Mouse (Mus musculus) megakaryocyte progenitor cell, adult 5-6 weeks (primary cell): ENCODE results near the gene Dapp1. TPM values are rescaled to one million over a fixed set of nuclear protein-coding genes. Genes with fewer than 3 reads are reported as not detected.
"Not testable (repeated sequence)": the region's sequence is repeated elsewhere in the genome, so short reads cannot be mapped to it uniquely, and the experiment has no call there.

ENCODE experiments used
- ATAC-seq: replicated peaks from 2 replicates; pipeline ENCODE4 v1.8.0; 2016; ENCODE audit warnings: mild to moderate bottlenecking, moderate TSS enrichment, inconsistent platforms; ENCODE audit not compliant: poor library complexity
- total RNA-seq, 2 experiments: library from RNA; stranded (forward) in 1 of 2; stranded (reverse) in 1 of 2; fragments of 157-497, 149-512 nt in 1 of 2; fragments of 200-1000 nt in 1 of 2; gene quantifications; 2 replicates each; pipeline versions ENCODE4 v1.2.3 to v1.2.4; 2015 to 2017

Dapp1 gene
- total RNA-seq, 2 experiments from 2014 or later, result 99.7 to 129 TPM

DNA sequence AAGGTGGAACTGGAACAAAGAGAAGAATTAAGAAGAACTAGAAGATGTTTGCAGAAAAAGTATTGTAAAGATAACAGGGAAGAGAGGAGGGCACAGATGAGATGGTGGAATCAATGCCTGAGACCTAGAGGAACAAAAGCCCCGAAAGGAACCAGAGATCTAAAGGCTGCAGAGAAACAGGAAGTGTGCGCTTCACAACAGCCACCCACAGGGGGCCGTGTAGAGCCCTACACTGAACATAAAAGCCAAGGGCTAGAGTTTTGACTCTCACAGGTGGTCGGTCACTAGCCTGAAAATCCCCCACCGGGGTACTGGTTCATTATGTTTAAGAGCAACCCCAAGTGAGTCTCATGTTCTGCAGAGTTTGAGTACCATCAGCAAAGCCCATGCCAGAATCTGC, 11.0 kb upstream of the Dapp1 start:
- peak; percentile 77 for ATAC-seq

DNA sequence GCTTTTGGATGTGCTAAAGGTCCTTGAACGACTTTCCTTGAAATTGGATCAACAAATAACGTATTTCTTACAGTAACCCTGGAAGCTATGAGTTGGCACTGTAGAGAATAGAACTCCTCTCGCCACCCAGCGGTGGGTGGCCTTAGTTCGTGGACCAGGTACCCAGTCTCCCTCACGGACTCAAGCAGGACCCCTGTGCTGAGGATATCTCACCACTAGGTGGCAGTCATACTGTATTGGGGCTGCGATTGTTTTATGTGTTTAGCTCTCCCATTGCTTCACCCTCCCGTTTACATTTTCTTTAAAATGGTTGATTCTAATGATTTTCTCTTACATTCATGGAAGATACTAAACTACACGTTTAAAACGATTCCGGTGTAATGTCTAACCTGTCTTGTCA, 9.8 kb upstream of the Dapp1 start:
- ATAC-seq, result peak; percentile 99

DNA sequence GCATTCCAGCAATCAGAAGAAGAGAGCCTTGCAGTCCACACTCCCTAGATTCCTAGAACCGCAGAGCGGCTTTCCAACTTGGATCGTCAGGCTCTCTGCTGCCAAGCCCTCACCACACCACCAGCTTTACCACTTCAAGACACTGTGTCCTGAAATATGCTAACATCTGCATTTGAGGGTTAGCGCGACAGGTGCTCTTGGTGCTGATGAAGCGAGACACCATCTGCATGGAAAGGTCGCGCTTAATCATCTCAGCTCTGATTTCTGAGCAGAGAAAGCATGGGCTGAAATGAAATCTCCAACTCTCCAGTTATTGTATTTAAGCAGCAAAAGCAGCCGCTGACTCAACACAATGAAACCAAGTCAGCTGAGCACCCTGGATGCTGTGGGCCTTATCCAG, 8.1 kb upstream of the Dapp1 start:
- ATAC-seq, result no peak

DNA sequence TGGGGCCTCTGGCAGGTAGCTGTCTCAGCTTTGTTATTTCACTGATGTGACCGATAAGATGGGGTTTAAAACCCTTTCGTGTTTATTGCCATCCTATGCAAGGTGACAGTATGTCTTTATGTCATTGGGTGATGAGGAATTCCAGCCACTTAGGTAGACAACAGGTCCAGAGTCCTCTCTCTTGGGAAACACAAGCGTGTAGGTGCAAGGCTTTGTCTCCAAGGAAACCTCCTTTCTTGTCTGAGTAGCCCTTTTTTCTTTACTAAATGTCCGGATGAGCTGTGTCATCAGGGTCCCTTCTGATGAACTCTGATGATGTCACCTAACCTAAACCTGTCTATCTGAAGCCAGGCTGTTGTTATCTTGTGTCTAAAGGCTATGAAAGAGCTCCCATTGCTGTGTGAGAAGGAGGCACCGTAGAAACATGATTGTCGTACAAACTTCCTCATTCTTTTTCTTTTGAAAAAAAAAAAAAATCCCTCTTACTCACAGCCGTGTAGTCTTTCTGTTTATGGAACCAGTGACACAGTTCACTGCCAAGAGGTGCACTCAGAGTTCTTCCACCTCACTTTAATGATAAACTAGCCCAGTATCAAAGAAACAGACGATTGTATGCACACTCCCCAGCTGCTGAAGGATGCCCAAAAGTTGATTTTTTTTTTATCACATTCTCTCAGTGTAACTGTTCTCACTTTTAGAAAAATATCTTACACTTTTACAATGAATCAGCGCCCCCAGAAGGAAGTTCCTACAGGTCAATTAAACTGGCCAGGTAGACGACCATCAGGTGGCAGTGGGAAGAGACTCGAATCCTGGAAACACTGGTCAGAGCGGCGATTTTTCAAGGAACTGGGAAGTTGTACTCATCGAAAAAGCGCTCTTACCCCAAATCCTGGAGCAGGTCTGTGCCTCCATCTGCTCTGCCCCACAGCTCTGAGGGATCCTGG, 637 bp downstream of the Dapp1 start:
- ATAC-seq, result peak; percentile 39

DNA sequence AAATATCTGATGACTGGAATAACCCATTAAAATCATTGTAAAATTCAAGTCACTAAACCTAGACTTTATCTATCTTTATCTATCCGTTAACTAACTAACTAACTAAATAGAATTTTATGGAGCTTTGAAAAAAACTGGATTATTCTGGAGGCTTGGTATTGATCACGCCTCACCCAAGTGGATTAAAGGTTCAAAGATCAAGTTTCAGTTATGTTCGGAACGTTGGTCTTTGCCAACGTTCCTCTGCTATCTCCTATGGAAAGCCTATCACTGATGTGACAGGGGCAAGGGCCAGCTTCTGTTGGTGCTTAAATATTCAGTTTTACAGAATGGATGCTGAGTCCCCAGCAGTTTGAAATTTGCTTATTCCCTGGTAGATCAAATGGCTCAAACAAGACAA, 3.1 kb downstream of the Dapp1 start:
- no peak for ATAC-seq

DNA sequence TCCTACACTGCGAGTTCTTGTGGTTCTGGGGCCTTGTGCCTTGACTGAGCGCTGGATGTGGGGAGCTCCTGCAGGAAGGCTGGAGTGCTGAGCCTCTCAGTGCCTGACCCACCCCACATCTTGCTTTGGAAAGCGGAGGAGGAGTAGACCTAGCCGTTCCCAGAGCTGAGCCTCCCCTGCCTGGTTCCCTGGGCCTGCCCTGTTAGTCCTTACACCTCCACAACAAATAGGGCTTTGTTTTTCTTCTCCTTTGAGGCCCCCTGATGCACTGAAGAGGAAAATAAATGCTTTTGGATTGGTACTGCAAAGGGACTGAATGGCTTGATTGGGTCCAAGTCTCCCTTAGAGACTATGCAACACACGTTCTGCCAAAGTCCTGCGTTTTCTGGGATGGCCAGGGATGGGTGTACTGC, 3.7 kb downstream of the Dapp1 start:
- no peak for ATAC-seq

DNA sequence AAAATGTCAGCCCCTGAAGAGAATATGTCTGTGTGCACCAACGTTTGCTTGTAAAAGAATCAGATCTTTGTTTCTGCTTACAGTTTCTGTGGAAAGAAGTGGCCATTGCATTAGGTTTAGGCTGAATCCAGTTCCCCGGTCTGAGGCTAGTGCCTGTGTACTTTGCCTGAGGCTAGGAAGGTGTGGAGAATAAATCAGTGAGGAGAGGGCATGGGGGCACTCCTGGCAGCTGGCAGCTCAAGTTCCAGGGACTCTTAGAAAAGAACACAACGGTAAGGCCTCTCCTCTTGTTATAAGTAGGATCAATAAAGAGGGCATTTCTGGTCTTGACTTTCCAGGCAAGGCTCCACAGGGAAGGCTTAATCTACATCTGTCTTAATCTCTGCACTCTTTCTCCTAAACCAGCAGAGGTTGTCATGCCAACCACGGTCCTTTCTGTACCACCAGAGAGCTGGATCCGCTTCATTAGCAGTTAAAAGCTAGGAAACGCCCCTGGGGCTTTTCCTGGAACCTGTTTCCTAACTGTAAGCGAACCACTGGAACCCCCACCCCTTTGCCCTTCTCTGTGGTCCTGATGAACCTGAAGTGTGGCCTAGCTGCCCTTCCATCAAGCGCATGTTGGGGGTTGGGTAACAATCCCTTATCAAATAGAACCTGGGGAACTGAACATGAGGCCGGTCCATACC, 4.3 kb downstream of the Dapp1 start:
- ATAC-seq, result no peak

DNA sequence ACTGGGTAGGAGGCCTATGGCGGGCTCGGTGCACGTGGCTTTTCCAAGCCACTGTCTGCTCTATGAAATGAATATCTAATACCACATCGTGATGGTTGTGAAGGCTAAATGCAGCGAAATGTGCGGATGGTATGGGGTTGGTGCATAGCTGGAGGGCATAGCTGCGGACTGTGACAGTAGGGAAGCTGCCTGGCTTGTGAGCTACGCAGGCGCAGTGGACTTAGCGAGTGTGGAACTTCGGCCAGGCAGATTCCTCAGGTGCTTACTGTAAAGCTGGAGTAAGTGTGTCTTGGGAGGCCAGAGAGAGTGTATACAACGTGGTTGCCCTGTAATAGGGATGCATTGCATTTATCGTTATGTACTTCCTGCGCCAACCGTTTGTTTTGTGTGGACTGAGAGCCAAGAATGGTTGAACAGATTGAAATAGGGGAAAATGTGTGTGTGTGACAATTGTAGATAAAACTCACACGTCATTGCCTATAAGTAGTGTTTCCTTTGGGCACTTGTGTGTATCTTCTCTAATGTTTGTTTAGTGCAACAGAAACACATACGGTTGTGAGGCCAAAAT, 5.4 kb downstream of the Dapp1 start:
- peak; percentile 33 for ATAC-seq

DNA sequence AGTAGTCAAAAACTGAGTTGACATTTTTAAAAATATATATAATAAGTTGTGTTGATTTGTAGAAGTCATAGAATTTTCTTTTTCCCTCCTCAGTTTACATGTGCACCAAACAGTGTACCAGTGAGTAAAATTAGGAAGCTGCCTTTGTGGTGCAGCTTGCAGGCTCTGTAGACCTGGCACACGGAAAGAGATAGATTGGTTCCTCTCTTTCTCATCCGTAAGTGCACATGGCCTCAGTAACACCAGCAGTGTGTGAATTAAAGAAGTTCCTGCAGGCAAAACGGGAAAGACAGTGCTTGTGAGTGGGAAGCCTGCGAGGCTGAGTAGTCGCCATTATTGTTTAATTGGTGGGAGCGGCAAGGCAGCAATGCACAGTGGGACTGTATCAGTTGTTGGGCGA, 5.9 kb downstream of the Dapp1 start:
- peak; percentile 23 for ATAC-seq

DNA sequence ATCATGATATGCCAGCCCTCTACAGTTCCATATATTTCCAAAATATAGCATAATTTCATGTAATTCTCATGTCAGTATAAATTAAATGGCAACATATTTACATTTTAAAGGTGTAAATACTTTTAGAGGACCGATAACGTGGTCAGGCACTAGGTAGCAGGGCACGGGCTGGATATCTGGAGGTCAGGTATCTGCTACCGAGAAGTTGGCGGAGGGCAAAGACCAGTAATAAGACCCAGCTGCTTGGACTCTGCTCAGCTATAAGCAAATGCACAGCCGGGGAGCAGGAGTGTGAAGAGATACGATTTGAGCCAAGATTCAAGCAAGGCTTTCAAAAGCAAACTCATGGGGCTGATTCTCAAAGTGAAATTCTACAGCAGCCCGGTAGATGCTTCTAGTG, 7.0 kb downstream of the Dapp1 start:
- ATAC-seq, result no peak

DNA sequence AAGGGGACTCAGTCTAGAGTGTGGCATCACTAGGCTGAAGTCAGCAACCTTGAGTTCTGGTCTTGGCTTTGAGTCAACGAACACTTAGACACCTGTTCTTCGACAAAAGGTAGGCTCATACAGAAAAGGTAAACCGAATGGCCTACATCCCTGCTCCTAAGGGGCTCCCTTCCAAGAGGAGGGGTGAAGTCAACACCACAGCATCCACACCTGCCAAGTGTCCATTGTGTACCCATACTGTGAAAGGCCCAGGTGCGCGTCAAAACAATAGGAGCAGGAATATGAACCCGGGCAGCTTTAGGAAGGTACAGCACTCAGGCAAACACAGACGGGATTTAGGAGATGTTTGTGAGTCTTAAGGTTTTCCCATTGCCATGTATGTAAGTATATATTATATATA, 8.4 kb downstream of the Dapp1 start:
- no peak for ATAC-seq

DNA sequence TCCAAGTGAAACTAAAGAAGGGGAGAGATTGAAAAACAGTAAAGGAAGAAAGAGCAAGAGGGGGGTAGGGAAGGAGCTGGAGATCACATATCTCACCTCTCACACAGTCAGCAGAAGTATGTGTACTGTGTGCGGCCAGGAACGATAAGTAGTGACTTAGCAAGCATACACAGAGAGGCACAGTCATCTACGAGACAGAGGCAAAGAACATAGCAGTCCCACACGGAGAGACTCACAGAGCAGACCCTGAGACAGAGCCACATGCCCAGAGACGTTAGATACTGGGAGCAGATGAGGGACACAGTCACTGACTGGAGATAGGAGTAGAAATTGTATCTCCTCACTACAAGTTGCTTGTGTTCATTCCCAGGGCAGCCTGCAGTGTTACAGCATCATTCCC, 9.1 kb downstream of the Dapp1 start:
- peak; percentile 27 for ATAC-seq

DNA sequence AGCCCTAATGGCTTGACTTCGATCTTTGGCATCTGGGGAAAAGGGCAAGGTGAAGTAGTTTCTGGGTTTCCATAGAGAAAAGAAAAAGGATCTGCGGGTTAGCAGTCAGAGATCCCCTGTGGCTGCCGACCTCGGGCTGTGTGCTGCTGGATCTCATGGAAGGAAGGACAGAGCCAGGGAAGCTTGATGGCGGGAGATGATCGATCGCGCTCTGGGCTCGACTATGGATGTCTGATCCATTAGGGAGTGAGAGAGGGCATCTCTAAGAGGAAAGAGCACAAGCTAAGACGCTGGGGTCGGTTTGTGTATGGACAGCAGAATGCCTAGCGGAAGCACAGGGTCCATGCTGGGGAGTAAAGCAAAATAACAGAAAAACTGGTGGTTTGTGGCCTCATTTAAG, 11.4 kb downstream of the Dapp1 start:
- ATAC-seq, result 0 out of 2 replicates have a peak, but pooled peaks have one; percentile 3

DNA sequence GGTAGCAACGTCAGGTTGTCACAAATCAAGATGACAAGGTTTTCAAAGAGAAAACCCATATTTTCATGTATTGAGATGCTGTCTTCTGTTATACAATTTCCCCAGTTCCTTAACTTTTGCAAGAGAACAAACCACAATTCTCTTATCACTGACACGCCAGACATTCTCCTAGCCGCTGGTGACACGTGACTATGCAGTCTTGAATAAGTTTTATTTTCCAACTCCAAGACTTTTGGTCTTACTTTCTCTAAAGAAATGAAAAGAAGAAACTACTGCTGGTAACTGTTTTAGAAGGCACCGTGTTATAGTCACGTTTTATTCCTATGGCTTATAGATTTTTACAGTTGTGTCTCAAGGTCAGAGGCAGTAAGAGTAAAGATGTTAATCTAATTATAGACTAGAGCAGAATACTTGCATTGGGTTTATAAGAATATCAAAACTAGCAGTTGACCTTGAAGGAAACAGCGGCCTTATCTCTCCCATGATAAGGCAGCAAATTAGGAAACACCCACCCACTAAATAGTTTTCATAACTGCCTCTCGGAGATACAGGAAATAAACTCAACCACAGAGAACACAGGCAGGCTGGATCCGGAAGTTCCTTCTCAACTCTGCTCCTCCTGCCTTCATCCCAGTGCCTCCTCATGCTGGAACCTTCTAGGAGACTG, 12.4 kb downstream of the Dapp1 start:
- peak; percentile 64 for ATAC-seq

DNA sequence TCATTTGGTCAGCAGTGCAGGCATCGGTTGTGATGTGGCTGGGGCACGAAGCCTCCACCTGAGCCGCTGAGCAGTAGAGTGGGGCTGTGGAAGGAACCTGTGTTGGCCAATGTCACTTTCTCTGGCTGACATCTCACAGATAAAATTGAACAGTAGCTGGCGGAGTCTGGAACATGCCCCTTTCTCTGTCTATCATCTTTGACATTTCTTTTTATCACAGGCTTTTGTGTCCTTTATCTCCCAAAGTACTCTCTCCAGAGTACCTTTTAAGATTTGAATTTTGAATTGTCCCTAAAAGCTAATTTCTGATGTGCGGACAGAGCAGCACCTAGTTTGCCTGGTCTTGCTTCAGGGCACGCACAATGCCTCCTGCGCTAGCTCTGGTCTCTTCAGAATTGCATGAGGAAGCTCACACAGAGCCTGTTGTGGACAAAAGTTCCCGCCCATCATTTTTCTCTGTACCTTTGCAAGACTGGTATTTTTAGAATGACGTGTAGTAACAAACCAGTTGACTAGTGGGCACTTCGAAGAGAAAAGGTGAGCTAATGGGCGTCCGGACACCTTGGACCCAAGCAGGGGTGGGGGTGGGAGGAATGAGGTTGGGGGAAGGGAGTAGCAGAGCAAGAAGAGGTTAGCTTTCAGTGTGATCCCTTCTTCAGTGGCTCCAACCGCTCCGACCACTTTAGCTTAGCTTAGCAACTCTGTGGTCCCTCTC, 13.1 kb downstream of the Dapp1 start:
- peak; percentile 10; the same call in 1 of the 2 replicates for ATAC-seq

DNA sequence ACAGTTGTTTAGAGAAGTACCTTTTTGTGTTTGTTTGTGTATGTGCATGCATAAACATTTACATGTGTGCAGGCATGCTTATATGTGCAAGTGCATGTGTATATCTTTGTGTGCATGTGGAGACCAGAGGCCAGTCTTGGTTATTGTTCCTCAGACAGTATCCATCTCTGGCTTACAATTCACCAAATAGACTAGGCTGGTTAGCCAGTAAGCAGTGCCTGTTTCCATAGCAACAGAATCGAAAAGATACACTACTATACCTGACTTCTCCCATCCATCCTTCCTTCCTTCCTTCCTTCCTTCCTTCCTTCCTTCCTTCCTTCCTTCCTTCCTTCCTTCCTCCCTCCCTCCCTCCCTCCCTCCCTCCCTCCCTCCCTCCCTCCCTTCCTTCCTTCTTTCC, 17.3 kb downstream of the Dapp1 start:
- not testable (repeated sequence) for ATAC-seq

DNA sequence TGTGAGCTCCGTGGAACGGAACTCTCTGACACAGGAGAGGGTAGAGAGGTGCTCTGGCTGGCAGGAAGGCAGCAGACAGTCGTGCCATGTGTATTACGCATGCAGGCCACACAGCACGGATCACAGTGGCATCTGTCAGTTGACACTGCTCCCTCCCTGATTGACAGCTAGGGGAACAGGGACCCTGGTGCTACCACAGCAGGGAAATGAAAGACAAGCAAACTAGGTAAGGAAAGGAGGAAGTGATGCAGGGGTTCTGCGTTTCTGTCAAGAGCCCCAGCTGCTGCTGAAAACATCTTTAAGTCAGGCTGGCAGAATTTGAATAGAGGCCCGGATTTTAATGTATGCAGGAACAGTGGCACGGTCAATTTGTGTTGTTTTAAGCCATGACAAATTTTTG, 17.8 kb downstream of the Dapp1 start:
- peak; percentile 69 for ATAC-seq

DNA sequence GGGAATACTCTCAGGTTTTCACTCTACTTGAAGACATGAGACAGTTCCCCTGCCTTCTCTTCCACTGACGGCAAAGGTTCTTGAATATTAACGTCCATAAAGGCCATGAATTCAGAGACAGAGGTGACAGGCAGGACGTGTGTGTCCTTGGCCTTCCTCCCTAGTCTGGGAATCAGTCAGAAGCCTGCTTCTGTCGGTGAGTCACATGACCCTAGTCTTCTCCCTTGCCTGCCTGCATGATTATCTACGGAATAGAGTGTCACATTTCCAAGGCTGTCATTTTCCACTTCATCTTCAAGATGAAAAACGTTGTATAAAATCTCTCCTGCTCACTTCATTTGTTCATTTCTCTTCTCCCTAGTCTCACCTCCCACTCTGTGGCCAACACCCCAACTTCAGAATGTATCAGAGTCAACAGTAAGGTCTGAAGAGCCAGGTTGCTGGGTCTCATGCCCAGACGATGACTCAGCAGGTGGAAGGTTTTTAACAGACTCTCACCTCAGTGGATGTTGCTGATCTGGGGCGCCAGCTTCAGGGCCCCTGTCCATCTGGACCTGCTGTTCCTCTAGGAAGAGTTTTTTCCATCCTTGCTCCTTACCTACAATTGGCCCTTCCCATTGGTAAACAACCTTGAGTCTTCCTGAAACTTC, 19.5 kb downstream of the Dapp1 start:
- ATAC-seq, result no peak

DNA sequence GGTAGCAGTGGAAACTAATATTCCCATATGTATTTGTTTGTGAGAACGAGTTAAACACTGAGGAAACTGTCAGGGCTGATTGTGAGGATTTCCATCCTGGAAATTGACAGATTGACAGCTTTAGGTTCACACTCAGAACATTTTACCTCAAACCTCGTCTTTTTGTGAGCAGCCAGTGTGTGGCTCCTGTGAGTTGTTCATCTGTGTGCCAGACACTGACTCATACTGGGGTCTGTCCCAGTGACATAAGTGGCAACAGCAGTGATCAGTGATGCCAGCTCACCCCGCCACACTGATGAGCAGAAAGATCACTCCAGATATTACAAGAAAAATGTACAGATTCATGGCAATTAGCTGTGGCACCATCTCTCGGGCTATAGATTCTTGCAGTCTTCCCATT, 21.9 kb downstream of the Dapp1 start:
- no peak for ATAC-seq

DNA sequence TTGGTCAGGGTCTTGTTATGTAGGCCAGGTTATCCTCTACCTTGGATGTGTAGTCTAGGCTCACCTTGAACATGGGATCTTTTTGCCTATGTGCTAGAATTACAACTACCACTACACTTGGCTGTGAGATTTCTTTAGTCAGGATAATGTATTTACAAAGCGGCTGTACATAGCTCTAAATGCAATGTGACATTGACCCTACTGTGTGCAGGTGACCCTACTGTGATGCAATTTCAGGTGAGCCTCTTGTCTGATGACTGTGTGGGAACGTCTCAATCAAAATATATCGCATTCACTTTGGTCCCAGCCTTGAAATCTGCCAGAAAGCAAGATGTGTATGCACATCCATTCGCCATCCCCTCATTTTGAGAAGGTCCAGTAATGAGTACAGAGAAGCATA, 23.0 kb downstream of the Dapp1 start:
- ATAC-seq, result no peak
